Mouse (Mus musculus) frontal cortex, postnatal 14 days (tissue): ENCODE data around the gene Slc7a7.

Experiments
- DNase-seq, 2 experiments: peaks; one replicate each; pipeline ENCODE4 v3.0.0; 2022; ENCODE audit warnings: low spot score in 2 of 2

Slc7a7 gene

DNA sequence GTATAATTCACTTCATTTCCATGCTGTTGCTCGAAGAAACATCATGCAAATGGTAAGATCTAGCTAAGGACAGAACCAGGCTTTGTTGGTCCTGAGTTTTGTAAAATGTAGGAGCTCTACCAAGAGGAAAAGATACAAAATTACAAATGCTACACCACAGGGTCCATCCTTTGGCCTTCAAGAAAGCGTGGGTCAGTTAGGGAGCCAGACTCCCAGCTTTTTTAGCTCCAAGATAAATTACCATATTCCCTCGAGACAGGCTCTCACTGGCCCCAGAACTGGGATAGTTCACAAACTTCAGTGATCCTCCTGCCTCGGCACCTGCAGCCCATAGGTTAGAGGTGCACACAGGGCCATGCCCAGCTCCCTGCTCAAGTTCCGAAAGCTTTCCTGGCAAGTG is 93.1 kb downstream of the Slc7a7 start:
- no peak for DNase-seq

DNA sequence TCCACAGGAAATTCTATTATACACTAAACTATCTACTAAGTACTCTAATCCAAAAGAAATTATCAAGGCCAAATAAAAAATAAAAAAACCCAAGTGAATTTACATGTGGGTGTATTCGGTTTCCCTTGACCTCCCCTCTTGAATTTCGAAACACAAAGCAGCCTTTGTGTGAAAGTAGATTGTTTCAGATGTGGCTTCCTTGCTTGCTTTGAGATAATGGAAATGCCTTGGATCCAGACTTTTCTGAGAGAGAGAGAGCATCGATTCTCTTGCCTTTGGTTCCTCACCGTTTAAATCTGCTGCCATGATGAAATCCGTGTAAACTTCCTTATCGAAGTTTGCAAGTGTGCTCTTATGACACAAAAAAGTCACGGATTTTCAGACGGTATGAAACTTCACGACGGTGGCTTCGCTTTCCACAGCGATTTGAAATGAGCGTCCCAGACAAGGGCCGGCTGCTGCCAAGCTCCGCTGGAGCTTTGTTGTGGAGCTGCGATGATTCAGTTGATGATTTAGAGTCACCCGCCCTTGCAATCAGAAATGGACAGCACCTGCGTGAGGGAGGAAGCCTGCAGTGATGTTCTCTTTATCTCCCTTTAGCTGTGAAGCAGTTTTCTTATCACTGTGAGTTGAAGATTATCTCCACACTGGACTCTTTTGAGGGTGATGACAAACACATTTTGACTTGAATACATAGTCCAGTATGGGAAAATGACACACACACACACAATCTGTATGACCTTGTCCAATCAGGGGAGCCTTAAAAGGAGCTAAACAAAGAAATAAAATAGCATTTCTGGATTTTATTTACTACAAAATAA is 95.8 kb downstream of the Slc7a7 start:
- no peak for DNase-seq
